Mouse (Mus musculus) midbrain, postnatal 0 days (tissue): Measurements from ENCODE around the gene Tmprss6. TPM values are rescaled to one million over a fixed set of nuclear protein-coding genes. Genes with fewer than 3 reads are reported as not detected.

Experiments
- ATAC-seq: fragments of 200-750 bp; cut with Nextera tagmentation; 2 replicates; pipeline ENCODE4 v1.8.0; 2017; ENCODE audit warnings: moderate number of reproducible peaks, mild to moderate bottlenecking, moderate TSS enrichment, moderate library complexity; ENCODE audit not compliant: low FRiP score
- DNase-seq: peaks from one replicate; pipeline ENCODE4 v3.0.0-alpha.2; 2015; ENCODE audit warnings: low spot score
- H3K27ac ChIP-seq: fragments of 300-500 bp; sonication (generic); 2 replicates; pipeline ENCODE4 v1.5.1; 2014; ENCODE audit warnings: low read depth, mild to moderate bottlenecking, low read length, mixed read lengths
- H3K27me3 ChIP-seq: fragments of 300-500 bp; sonication (generic); 2 replicates; pipeline ENCODE4 v1.6.1; 2014; ENCODE audit warnings: low read length, control low read depth, mixed read lengths; ENCODE audit not compliant: insufficient read depth
- H3K36me3 ChIP-seq: fragments of 300-500 bp; sonication (generic); 2 replicates; pipeline ENCODE4 v1.6.1; 2014; ENCODE audit warnings: low read length, control low read depth, mixed read lengths; ENCODE audit not compliant: insufficient read depth
- H3K4me1 ChIP-seq: fragments of 300-500 bp; sonication (generic); 2 replicates; pipeline ENCODE4 v1.6.1; 2014; ENCODE audit warnings: mild to moderate bottlenecking, control low read depth, antibody characterized with exemption, low read length, mixed read lengths; ENCODE audit not compliant: insufficient read depth
- H3K4me2 ChIP-seq: fragments of 300-500 bp; sonication (generic); 2 replicates; pipeline ENCODE4 v1.6.1; 2014; ENCODE audit warnings: low read depth, mild to moderate bottlenecking, low read length, mixed read lengths; ENCODE audit not compliant: poor library complexity, severe bottlenecking
- H3K4me3 ChIP-seq: fragments of 300-500 bp; sonication (generic); 2 replicates; pipeline ENCODE4 v1.5.1; 2014; ENCODE audit warnings: low read depth, mild to moderate bottlenecking, low read length, moderate library complexity
- H3K9ac ChIP-seq: fragments of 300-500 bp; sonication (generic); replicated peaks from 2 replicates; pipeline ENCODE4 v1.6.1; 2014; ENCODE audit warnings: mild to moderate bottlenecking, low read length, moderate library complexity, mixed read lengths; ENCODE audit not compliant: poor library complexity, severe bottlenecking
- H3K9me3 ChIP-seq: fragments of 300-500 bp; sonication (generic); 2 replicates; pipeline ENCODE4 v1.6.1; 2016; ENCODE audit warnings: low read length, control low read depth
- CTCF ChIP-seq: IDR thresholded peaks from 2 replicates; pipeline ENCODE4 v1.5.1; 2016; ENCODE audit warnings: antibody characterized with exemption, mild to moderate bottlenecking
- WGBS: fragments of 180-500 bp; shearing (Covaris S2); extraction: QIAGEN DNeasy Blood & Tissue Kit; methylation state at CpG from one replicate; pipeline ENCODE4 v1.1.7; 2014; 5-methylcytosine and 5-hydroxymethylcytosine counted together
- polyA plus RNA-seq: library from polyadenylated mRNA; unstranded; fragments of >200 nt; fragmentation: Nextera tagmentation; extraction: Ambion mirVana; gene quantifications from 2 replicates; pipeline ENCODE4 v1.2.1, GENCODE M21; 2015
- total RNA-seq: library from RNA; depleted of rRNA; stranded (reverse); fragments of >200 nt; gene quantifications from 2 replicates; pipeline ENCODE4 v1.2.3, GENCODE M21; 2014

The Tmprss6 gene
- total and polyA plus RNA-seq, 2 experiments from 2014 or later = 0.26 TPM; not detected in 1

DNA sequence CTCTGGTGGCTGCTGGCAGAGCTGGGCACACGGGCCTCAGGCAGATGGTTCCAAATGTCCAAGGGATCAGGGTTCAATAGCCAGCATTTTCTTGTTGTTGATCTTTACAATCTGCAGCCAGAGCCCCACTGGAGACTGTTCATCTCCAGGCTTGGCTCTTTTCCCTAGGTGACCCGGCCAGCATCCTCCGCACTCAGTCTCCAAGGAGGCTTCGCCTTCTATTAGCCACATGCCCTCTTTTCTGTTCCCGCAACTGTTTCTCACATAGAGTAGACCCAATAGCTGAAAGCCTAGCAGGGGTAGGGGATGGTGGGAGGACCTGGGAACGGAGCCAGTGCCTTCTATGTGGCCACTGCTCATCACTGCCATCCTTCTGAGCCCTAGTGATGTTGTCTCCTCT is 5.0 kb upstream of the Tmprss6 start:
- 83% methylated on average over 6 of the region's 6 CpGs for WGBS

DNA sequence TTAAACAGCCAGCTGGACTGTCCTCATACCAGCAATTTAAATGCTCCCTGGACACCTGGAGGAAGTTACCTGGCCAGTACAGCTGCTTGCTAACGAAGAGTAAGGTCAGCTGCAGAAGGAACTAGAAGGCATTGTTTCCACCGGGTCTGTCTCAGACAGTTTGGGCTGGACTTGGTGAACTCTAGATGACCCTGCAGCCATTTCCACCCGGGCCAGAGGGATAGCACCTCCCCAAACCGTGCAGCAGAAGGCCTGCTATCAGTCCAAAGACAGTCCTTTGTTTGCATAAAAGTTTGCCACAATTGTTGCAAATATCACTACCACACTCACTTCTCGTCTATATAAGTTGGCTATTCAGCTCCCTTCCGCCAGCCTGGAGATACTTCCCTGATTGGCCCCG is 3.5 kb upstream of the Tmprss6 start:
- Histone ChIP-seq H3K9me3 (no peaks in the 10 kb centered on the region), H3K4me2 (no peak overlapping the region), H3K36me3 (no peaks in the 10 kb centered on the region), H3K27ac (no peak overlapping the region), H3K4me3 (no peak overlapping the region), H3K27me3 (no peaks in the 10 kb centered on the region), H3K9ac (no peak overlapping the region), H3K4me1 (no peaks in the 10 kb centered on the region)
- no peak for ATAC-seq
- no peak for TF ChIP-seq CTCF
- no peak for DNase-seq
- 65% methylated on average over 7 of the region's 7 CpGs for WGBS

More for the DNA sequence above, 5.0 kb upstream of the Tmprss6 start:
- TF ChIP-seq CTCF = no peak
- Histone ChIP-seq H3K27ac (no peak overlapping the region), H3K4me1 (no peaks in the 10 kb centered on the region), H3K9ac (no peak overlapping the region), H3K27me3 (no peaks in the 10 kb centered on the region), H3K36me3 (no peaks in the 10 kb centered on the region), H3K9me3 (no peaks in the 10 kb centered on the region), H3K4me3 (no peak overlapping the region), H3K4me2 (no peak overlapping the region)
- no peak for DNase-seq
- no peak for ATAC-seq

GRCm38 (mm10) chr15:78470495-78471276 is 2.3 kb upstream of the Tmprss6 start:
- no peak for ATAC-seq
- WGBS = 69% methylated on average over 4 of the region's 4 CpGs

GRCm38 (mm10) chr15:78467570-78467969 is 864 bp downstream of the Tmprss6 start:
- Histone ChIP-seq H3K4me2 (no peak overlapping the region), H3K27me3 (no peaks in the 10 kb centered on the region), H3K9ac (no peak overlapping the region), H3K36me3 (no peaks in the 10 kb centered on the region), H3K27ac (no peak overlapping the region), H3K4me1 (no peaks in the 10 kb centered on the region), H3K4me3 (no peak overlapping the region), H3K9me3 (no peaks in the 10 kb centered on the region)
- ATAC-seq (no peak), DNase-seq (no peak)
- no peak for TF ChIP-seq CTCF
- 91% methylated on average over 7 of the region's 7 CpGs for WGBS

More at GRCm38 (mm10) chr15:78470495-78471276, 2.3 kb upstream of the Tmprss6 start:
- no peak for TF ChIP-seq CTCF
- H3K9ac ChIP-seq = no peak overlapping the region
- no peaks in the 10 kb centered on the region for H3K9me3 ChIP-seq
- H3K36me3 ChIP-seq = no peaks in the 10 kb centered on the region
- H3K27me3 ChIP-seq = no peaks in the 10 kb centered on the region
- DNase-seq = no peak
- H3K27ac ChIP-seq = no peak overlapping the region
- H3K4me3 ChIP-seq = no peak overlapping the region
- no peak overlapping the region for H3K4me2 ChIP-seq
- H3K4me1 ChIP-seq = no peaks in the 10 kb centered on the region

DNA sequence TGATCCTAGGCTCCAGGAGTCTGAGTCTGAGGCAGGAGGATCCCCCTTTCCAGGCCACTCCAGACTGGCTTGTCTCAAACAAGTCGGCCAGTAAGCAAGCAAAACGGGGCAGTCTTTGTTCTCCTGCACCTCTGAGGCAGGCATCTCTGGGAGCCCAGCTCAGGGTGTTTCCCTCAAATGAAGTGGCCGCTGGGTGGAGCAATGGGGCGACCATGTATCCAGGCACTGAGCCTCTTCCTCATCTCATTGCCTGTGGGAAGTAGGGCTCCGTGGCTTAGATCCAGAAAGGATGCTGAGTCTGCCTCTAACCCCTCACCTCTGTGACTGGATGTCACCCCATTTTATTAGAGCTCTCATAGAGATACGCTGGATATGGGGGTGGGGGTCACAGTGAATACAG is 1.6 kb downstream of the Tmprss6 start:
- WGBS = 34% methylated on average over 6 of the region's 6 CpGs
- Histone ChIP-seq H3K4me2 (no peak overlapping the region), H3K4me3 (no peak overlapping the region), H3K27ac (no peak overlapping the region), H3K27me3 (no peaks in the 10 kb centered on the region), H3K9me3 (no peaks in the 10 kb centered on the region), H3K36me3 (no peaks in the 10 kb centered on the region), H3K9ac (no peak overlapping the region), H3K4me1 (no peaks in the 10 kb centered on the region)
- no peak; the same call in 1 of the 2 replicates for TF ChIP-seq CTCF
- DNase-seq = no peak
- ATAC-seq = no peak

DNA sequence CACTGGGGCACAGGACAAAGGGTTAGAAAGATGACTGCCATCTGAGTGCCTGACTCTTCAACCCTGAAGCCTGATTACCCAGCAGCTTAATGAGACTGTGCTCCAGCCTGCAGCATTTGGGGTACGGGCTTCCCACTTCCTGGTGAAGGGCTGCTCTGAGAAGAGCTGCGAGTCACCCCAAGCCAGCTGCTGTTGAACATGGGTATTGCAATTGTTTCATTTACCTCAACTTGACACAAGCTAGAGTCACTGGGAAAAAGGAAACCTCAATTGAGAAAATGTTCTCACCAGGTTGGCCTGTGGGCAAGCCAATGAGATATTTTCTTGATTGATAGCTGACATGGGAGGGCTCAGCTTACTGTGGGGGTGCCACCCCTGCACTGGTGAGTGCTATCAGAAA is 5.5 kb downstream of the Tmprss6 start:
- Histone ChIP-seq H3K9me3 (no peaks in the 10 kb centered on the region), H3K36me3 (no peaks in the 10 kb centered on the region), H3K27me3 (no peaks in the 10 kb centered on the region), H3K4me1 (no peaks in the 10 kb centered on the region), H3K4me3 (no peak overlapping the region), H3K4me2 (no peak overlapping the region), H3K27ac (no peak overlapping the region), H3K9ac (no peak overlapping the region)
- 78% methylated on average over 2 of the region's 2 CpGs for WGBS
- ATAC-seq (no peak), DNase-seq (no peak)
- TF ChIP-seq CTCF = no peak
